Mouse (Mus musculus): ENCODE data around the gene Slc30a3. TPM values are rescaled to one million over a fixed set of nuclear protein-coding genes. Genes with fewer than 3 reads are reported as not detected.

Gene Slc30a3
- polyA plus RNA-seq, 1 experiment, result 9.2 TPM

- TF ChIP-seq EP300 (IDR thresholded peaks at IDR 0.05; ENCODE audit: insufficient read depth, low read depth, low read length), result no peak
- TF ChIP-seq CTCF (IDR thresholded peaks at IDR 0.05; ENCODE audit: low read depth, low read length), result no peak
- TF ChIP-seq POLR2A (IDR thresholded peaks at IDR 0.05; ENCODE audit: insufficient read depth, low read length), result no peak
- peaks cover 12% of the 10 kb centered on the region; the same call in 1 of the 2 replicates for H3K27me3 ChIP-seq (ENCODE audit: control insufficient read depth, insufficient read depth, low read length, poor library complexity, severe bottlenecking)
Measured at GRCm38 (mm10) chr5:31138241-31138967, 30.4 kb upstream of the Slc30a3 start, which contains the start of gene Ucn. Ucn (minus strand) TSS chr5:31138829.

GRCm38 (mm10) chr5:31137658-31138057, 29.6 kb upstream of the Slc30a3 start:
- H3K4me1 ChIP-seq (ENCODE audit: control insufficient read depth, insufficient read depth, low read length), result no peaks in the 10 kb centered on the region
- peaks cover 12% of the 10 kb centered on the region; the same call in 1 of the 2 replicates for H3K27me3 ChIP-seq (ENCODE audit: control insufficient read depth, insufficient read depth, low read length, poor library complexity, severe bottlenecking)
- no peak for TF ChIP-seq EP300 (IDR thresholded peaks at IDR 0.05; ENCODE audit: insufficient read depth, low read depth, low read length)
- no peak for TF ChIP-seq POLR2A (IDR thresholded peaks at IDR 0.05; ENCODE audit: insufficient read depth, low read length)
- no peak for TF ChIP-seq CTCF (IDR thresholded peaks at IDR 0.05; ENCODE audit: low read depth, low read length)

More at GRCm38 (mm10) chr5:31138241-31138967, 30.4 kb upstream of the Slc30a3 start, which contains the start of gene Ucn:
- Histone ChIP-seq H3K4me1 (ENCODE audit: control insufficient read depth, insufficient read depth, low read length) (no peaks in the 10 kb centered on the region), H3K4me3 (ENCODE audit: low read depth, low read length) (peak within 1 kb of the TSS; percentile 54), H3K27ac (ENCODE audit: insufficient read depth, low read length) (no peak within 1 kb of the TSS), H3K9me3 (replicated peaks; ENCODE audit: control insufficient read depth, insufficient read depth, low read length, poor library complexity, severe bottlenecking) (no peaks in the 10 kb centered on the region), H3K36me3 (ENCODE audit: control insufficient read depth, insufficient read depth, low read length, poor library complexity, severe bottlenecking) (no peaks in the 10 kb centered on the region), H3K9ac (ENCODE audit: low read depth, poor library complexity, severe bottlenecking) (peak within 1 kb of the TSS; percentile 23)

GRCm38 (mm10) chr5:31136730-31137424, 28.8 kb upstream of the Slc30a3 start:
- Histone ChIP-seq H3K9ac (ENCODE audit: low read depth, poor library complexity, severe bottlenecking) (peak overlapping the region; percentile 3), H3K4me3 (ENCODE audit: low read depth, low read length) (peak overlapping the region; percentile 31), H3K9me3 (replicated peaks; ENCODE audit: control insufficient read depth, insufficient read depth, low read length, poor library complexity, severe bottlenecking) (no peaks in the 10 kb centered on the region), H3K27me3 (ENCODE audit: control insufficient read depth, insufficient read depth, low read length, poor library complexity, severe bottlenecking) (peaks cover 12% of the 10 kb centered on the region; the same call in 1 of the 2 replicates), H3K4me1 (ENCODE audit: control insufficient read depth, insufficient read depth, low read length) (no peaks in the 10 kb centered on the region), H3K27ac (ENCODE audit: insufficient read depth, low read length) (no peak overlapping the region), H3K36me3 (ENCODE audit: control insufficient read depth, insufficient read depth, low read length, poor library complexity, severe bottlenecking) (no peaks in the 10 kb centered on the region)
- TF ChIP-seq CTCF (IDR thresholded peaks at IDR 0.05; ENCODE audit: low read depth, low read length), result no peak
- TF ChIP-seq EP300 (IDR thresholded peaks at IDR 0.05; ENCODE audit: insufficient read depth, low read depth, low read length), result no peak
- TF ChIP-seq POLR2A (IDR thresholded peaks at IDR 0.05; ENCODE audit: insufficient read depth, low read length), result no peak

More at GRCm38 (mm10) chr5:31137658-31138057, 29.6 kb upstream of the Slc30a3 start:
- Histone ChIP-seq H3K4me3 (ENCODE audit: low read depth, low read length) (peak overlapping the region; percentile 54), H3K9me3 (replicated peaks; ENCODE audit: control insufficient read depth, insufficient read depth, low read length, poor library complexity, severe bottlenecking) (no peaks in the 10 kb centered on the region), H3K36me3 (ENCODE audit: control insufficient read depth, insufficient read depth, low read length, poor library complexity, severe bottlenecking) (no peaks in the 10 kb centered on the region), H3K9ac (ENCODE audit: low read depth, poor library complexity, severe bottlenecking) (peak overlapping the region; percentile 23; the same call in 1 of the 2 replicates), H3K27ac (ENCODE audit: insufficient read depth, low read length) (no peak overlapping the region)

- no peak overlapping the region for H3K4me3 ChIP-seq (ENCODE audit: low read depth, low read length)
- no peak for TF ChIP-seq POLR2A (IDR thresholded peaks at IDR 0.05; ENCODE audit: insufficient read depth, low read length)
- TF ChIP-seq CTCF (IDR thresholded peaks at IDR 0.05; ENCODE audit: low read depth, low read length), result peak; percentile 30
- H3K27ac ChIP-seq (ENCODE audit: insufficient read depth, low read length), result no peak overlapping the region
- H3K4me1 ChIP-seq (ENCODE audit: control insufficient read depth, insufficient read depth, low read length), result no peaks in the 10 kb centered on the region
- no peaks in the 10 kb centered on the region for H3K9me3 ChIP-seq (replicated peaks; ENCODE audit: control insufficient read depth, insufficient read depth, low read length, poor library complexity, severe bottlenecking)
- H3K36me3 ChIP-seq (ENCODE audit: control insufficient read depth, insufficient read depth, low read length, poor library complexity, severe bottlenecking), result no peaks in the 10 kb centered on the region
- no peak overlapping the region for H3K9ac ChIP-seq (ENCODE audit: low read depth, poor library complexity, severe bottlenecking)
- H3K27me3 ChIP-seq (ENCODE audit: control insufficient read depth, insufficient read depth, low read length, poor library complexity, severe bottlenecking), result no peaks in the 10 kb centered on the region
Measured at GRCm38 (mm10) chr5:31126050-31126449, 18.0 kb upstream of the Slc30a3 start.

DNA sequence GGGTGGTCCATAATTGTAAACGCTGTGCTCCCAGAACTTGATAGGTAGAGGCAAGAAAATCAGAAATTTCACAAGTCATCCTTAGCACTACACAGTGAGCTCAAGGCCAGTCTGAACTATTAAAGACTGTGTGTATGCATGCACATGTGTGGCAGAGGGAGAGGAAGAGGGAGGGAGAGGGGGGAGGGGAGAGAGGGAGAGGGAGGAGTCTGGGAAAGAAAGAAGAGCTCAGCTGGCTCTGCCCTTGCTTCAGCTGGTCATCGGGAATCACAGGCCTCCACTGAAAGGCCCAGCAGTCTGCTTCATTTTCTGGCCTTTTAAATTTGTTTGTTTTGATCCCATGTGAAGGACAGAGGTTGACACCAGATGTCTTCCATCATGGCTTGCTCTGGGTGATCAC, 15.4 kb upstream of the Slc30a3 start:
- TF ChIP-seq POLR2A (IDR thresholded peaks at IDR 0.05; ENCODE audit: insufficient read depth, low read length) (no peak), EP300 (IDR thresholded peaks at IDR 0.05; ENCODE audit: insufficient read depth, low read depth, low read length) (no peak), CTCF (IDR thresholded peaks at IDR 0.05; ENCODE audit: low read depth, low read length) (no peak)
- Histone ChIP-seq H3K36me3 (ENCODE audit: control insufficient read depth, insufficient read depth, low read length, poor library complexity, severe bottlenecking) (no peaks in the 10 kb centered on the region), H3K9me3 (replicated peaks; ENCODE audit: control insufficient read depth, insufficient read depth, low read length, poor library complexity, severe bottlenecking) (no peaks in the 10 kb centered on the region), H3K27me3 (ENCODE audit: control insufficient read depth, insufficient read depth, low read length, poor library complexity, severe bottlenecking) (no peaks in the 10 kb centered on the region), H3K4me3 (ENCODE audit: low read depth, low read length) (no peak overlapping the region), H3K27ac (ENCODE audit: insufficient read depth, low read length) (no peak overlapping the region), H3K9ac (ENCODE audit: low read depth, poor library complexity, severe bottlenecking) (no peak overlapping the region), H3K4me1 (ENCODE audit: control insufficient read depth, insufficient read depth, low read length) (no peaks in the 10 kb centered on the region)

- Histone ChIP-seq H3K4me1 (ENCODE audit: control insufficient read depth, insufficient read depth, low read length) (no peaks in the 10 kb centered on the region), H3K36me3 (ENCODE audit: control insufficient read depth, insufficient read depth, low read length, poor library complexity, severe bottlenecking) (no peaks in the 10 kb centered on the region), H3K9ac (ENCODE audit: low read depth, poor library complexity, severe bottlenecking) (no peak overlapping the region), H3K9me3 (replicated peaks; ENCODE audit: control insufficient read depth, insufficient read depth, low read length, poor library complexity, severe bottlenecking) (no peaks in the 10 kb centered on the region), H3K27ac (ENCODE audit: insufficient read depth, low read length) (no peak overlapping the region), H3K27me3 (ENCODE audit: control insufficient read depth, insufficient read depth, low read length, poor library complexity, severe bottlenecking) (no peaks in the 10 kb centered on the region), H3K4me3 (ENCODE audit: low read depth, low read length) (no peak overlapping the region)
- no peak for TF ChIP-seq EP300 (IDR thresholded peaks at IDR 0.05; ENCODE audit: insufficient read depth, low read depth, low read length)
- TF ChIP-seq CTCF (IDR thresholded peaks at IDR 0.05; ENCODE audit: low read depth, low read length), result no peak
- no peak for TF ChIP-seq POLR2A (IDR thresholded peaks at IDR 0.05; ENCODE audit: insufficient read depth, low read length)
Measured at GRCm38 (mm10) chr5:31121111-31121510, 13.1 kb upstream of the Slc30a3 start.

All from ES-Bruce4 (cell line).